Mouse (Mus musculus): ENCODE measurements around the gene H2-Q6.
"Not testable (repeated sequence)": the region's sequence is repeated elsewhere in the genome, so short reads cannot be mapped to it uniquely, and the experiment has no call there.

GRCm38 (mm10) chr17:35458247-35458646 lies 33.6 kb downstream of the H2-Q6 start:
- TF ChIP-seq GATA1 (IDR thresholded peaks at IDR 0.05; ENCODE audit: borderline replicate concordance, low read length); FLI1 (IDR thresholded peaks at IDR 0.05; ENCODE audit: low read length): not testable (repeated sequence)

Measured in megakaryocyte, embryonic 14.5 days (primary cell).